Mouse (Mus musculus) A20 (cell line): ENCODE data around the gene Krt9.
"Not testable (repeated sequence)": the region's sequence is repeated elsewhere in the genome, so short reads cannot be mapped to it uniquely, and the experiment has no call there.

ENCODE experiments used
- DNase-seq: peaks from one replicate; pipeline ENCODE4 v3.0.0-alpha.2; 2011; ENCODE audit warnings: low read depth, low spot score

Gene Krt9

GRCm38 (mm10) chr11:100192992-100193391 lies at the start of gene Krt9:
Gene Krt9, minus strand, starts transcription at chr11:100193246.
- no peak for DNase-seq

- not testable (repeated sequence) for DNase-seq
Measured at GRCm38 (mm10) chr11:100240272-100240671, 47.2 kb upstream of the Krt9 start.

- DNase-seq, result no peak
Measured at GRCm38 (mm10) chr11:100221741-100222140, 28.7 kb upstream of the Krt9 start.

DNA sequence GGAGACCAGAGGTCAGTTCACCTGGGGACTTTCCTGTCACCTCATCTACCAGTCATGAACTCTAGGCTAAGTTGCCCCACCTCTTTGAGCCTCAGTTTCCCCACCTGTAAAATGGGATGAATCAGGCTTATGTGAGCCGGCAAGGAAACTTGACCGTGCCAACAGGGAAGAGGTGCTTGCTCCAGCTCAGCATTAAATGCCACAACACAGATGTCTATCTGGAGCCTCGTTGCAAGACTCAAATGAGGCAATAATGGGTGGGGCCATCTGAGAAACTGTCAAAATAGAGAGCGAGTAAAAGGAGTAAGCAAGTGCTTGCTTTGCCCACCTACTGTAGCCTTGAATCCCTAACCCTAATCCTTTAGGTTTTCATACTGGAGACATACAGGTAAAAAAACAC lies 26.3 kb upstream of the Krt9 start:
- DNase-seq, result no peak

DNA sequence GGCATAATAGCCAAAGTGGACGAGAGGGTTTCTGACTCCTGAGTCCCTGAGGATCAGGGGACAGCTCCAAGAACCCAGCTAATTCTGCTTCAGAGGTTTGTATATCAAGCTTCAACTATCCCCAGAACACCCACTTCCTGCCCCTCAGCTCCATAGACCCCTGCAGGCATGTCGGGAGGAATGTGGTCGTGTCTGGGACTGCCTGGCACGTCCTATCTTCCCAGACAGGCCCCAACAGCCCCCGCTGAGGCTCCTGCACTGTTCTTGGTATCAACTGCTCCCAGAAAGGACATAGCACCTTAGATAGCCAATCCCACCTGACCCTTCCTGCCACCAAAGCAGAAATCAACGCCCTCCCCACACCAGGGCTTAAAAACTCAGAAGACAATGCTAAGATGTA lies 15.5 kb upstream of the Krt9 start:
- no peak for DNase-seq

GRCm38 (mm10) chr11:100207498-100207897 lies 14.5 kb upstream of the Krt9 start, which contains the start of gene Krt14:
Gene Krt14, minus strand, starts transcription at chr11:100207548.
- no peak for DNase-seq

DNA sequence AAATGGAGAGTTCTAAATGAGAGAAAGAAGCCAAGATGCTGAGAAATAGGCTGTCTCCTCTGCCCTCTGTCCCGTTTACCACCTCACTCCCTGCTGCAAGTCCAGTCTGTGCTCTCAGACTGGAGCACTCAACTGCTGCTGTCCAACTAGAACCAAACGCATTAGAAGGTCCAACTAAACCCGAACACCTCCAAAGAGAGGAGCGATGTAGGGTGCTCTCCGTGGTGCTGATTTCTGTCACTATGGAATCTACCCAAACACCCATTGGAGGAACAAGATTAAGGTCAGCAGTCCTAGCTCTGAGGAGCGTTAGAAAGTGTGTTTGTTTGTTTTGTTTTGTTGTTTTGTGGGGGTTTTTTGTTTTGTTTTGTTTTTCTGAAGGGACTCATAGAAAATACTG lies 10.4 kb upstream of the Krt9 start:
- peak; percentile 21 for DNase-seq

GRCm38 (mm10) chr11:100202906-100203305 lies 9.9 kb upstream of the Krt9 start:
- DNase-seq, result no peak

DNA sequence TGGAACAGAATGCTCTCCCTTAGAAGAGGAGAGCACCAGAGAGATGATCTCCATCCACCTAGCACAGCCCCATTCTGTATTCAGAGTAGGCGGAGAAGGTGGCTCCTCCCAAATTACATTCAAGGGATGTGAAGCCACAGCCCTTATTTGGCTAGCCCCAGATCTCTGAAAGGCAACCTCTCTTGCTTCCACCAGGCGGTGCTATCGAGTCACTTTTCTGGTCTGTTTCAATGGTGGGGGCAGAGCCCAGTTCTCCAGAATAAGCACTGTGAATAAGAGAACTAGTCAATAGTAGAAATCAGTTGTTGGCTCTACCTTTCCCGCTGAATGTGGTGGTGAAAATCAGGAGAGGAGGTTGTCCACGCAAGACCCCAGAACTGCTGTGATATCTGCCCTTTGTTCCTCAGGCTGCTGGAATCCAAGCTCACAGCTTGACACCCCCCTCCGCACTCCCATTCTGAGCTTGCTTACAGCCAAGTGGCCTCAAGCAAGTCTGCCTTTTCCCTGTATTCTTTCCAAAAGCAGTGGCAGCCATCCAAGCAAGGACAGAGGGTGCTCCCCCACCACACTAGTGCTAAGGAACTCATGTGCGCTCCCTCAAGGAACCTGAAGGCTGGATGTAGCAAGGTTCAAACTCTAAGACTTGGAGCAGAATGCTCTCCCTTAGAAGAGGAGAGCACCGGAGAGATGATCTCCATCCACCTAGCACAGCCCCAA lies 7.2 kb upstream of the Krt9 start:
- peak; percentile 48 for DNase-seq

DNA sequence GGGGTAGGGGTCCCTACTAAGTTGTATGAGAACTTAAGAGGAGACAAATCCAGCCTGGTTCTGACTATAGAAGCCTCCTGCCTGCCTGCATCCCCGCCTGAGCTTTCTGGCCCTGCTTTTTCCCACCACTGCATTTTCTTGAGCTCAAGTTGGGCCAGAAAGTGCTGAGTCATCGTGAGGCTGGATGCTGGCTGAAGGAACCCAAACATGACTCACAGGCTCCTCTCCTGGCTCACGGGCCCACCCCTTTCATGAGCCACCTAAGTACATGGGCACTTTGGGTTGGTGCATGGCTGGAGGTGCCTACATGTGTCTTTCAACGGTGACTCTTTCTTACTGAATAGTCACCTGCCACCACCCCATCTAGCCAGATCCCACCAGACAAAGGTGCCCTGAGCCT lies 5.6 kb upstream of the Krt9 start:
- no peak for DNase-seq

GRCm38 (mm10) chr11:100191820-100192219 lies 1.2 kb downstream of the Krt9 start:
- no peak for DNase-seq

DNA sequence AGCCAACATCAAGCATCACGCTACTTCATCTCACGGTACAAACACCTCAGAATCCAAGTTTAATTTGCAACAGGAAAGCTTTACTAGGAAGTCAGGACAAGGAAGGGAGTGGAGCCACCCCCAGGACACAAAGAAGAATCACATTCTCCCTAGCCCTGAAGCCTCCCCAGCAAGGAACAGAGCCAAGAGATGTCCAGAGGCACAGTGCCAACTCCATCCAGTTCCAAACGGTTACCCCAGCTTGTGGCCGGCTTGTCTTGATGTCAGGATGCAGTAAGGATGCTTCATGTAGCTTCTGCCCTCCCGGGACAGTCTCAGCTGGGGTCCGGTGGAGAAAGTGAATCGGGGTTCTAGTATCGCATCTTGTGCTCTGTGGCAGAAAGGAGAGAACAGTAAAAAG lies 6.3 kb downstream of the Krt9 start:
- no peak for DNase-seq

DNA sequence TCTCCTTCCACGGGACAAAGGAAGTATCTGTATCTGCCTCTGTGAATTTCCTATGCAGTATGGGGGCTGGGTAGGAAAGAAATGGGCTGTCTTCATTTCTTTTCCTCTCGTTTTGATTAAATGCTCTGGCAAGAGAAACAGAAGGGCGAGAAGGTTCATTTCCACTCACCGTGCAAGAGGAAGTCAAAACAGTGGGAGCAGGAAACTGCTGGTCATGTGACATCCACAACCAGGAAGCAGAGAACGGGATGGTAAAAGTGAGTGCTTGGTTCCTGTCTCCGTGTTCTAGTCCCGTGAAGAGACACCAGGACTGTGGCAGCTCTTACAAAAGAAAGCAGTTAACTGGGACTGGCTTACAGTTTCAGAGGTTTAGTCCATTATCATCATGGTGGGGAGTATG lies 11.3 kb downstream of the Krt9 start:
- no peak for DNase-seq

GRCm38 (mm10) chr11:100179260-100179659 lies 13.8 kb downstream of the Krt9 start:
- no peak for DNase-seq

DNA sequence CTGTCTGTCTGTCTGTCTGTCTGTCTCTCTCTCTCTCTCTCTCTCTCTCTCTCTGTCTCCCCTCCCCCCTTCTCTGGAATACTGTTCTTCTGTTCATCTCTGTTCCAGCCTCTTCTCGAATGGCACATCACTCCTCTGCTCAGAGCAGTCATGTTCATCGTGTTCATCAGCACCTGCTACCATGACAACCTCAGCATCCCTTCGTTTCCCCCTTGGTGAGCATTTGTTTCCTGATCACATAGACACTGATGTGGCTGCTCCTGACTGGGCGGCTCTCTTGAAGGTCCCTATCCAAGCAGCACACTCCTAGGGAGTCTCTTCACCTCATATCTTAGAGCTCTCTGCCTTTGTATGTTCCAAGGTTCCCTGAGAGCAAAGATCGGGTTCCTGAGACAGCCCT lies 14.7 kb downstream of the Krt9 start:
- DNase-seq, result no peak

DNA sequence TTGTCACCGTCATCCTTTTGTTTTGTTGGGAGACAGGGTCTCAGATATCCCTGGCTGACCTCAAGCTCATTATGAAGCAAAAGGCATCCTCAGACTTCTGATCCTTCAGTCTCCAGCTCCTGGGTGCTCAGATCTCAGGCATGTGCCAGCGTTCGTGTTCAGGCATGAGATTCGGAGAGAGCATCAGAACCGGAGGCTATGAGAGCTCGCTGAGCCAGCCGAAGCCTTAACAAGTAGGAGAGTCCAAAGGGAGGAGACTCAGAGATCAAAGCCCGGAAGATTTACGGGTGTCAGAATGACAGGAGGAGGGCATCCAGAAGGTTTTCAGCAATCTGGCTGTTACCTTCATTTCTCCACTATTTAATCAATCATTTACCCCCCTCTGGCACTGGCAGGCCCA lies 16.3 kb downstream of the Krt9 start:
- DNase-seq, result no peak

GRCm38 (mm10) chr11:100168765-100169762 lies 24.0 kb downstream of the Krt9 start:
- peak; percentile 68 for DNase-seq

DNA sequence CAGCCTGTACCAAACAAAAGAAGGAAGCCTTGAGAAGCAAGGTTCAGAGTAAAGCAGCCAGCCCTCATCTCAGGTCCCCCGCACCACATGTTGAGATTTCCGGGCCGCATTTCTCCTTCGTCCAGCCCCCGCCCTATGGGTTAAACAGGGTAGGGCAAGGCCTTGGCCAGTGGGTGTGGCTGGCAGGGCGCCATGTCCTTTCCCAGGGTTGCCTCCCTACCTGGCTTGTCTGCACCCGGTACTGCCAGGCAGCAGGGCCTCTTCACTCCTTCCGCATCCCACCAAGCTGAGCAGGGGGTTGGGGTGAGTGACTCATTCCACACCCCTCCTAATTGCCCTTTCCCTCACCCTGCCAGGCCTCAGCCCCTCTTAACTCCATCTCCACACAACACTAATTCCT lies 25.0 kb downstream of the Krt9 start:
- no peak for DNase-seq

GRCm38 (mm10) chr11:100164392-100164791 lies 28.7 kb downstream of the Krt9 start:
- no peak for DNase-seq

- DNase-seq, result no peak
Measured at GRCm38 (mm10) chr11:100157908-100158477, 35.1 kb downstream of the Krt9 start.

GRCm38 (mm10) chr11:100157331-100157730 lies 35.7 kb downstream of the Krt9 start:
- no peak for DNase-seq
